Mouse (Mus musculus) layer of hippocampus, adult 9-11 months (tissue): Measurements from ENCODE around the gene Tmco3.
"Not testable (repeated sequence)": the region's sequence is repeated elsewhere in the genome, so short reads cannot be mapped to it uniquely, and the experiment has no call there.

Source experiments
- DNase-seq: peaks from one replicate; pipeline ENCODE4 v3.0.0; 2022

Gene Tmco3

GRCm38 (mm10) chr8:13306916-13307315, 18.9 kb downstream of the Tmco3 start:
- DNase-seq = no peak

GRCm38 (mm10) chr8:13314922-13315321, 26.9 kb downstream of the Tmco3 start:
- DNase-seq = no peak

- DNase-seq = no peak
Measured at GRCm38 (mm10) chr8:13316671-13317070, 28.7 kb downstream of the Tmco3 start.

- no peak for DNase-seq
Measured at GRCm38 (mm10) chr8:13326598-13326997, 38.6 kb downstream of the Tmco3 start.

- no peak for DNase-seq
Measured at GRCm38 (mm10) chr8:13334671-13335070, 46.7 kb downstream of the Tmco3 start.

- DNase-seq = not testable (repeated sequence)
Measured at GRCm38 (mm10) chr8:13337245-13337644, 49.3 kb downstream of the Tmco3 start.

GRCm38 (mm10) chr8:13337678-13338077, 49.7 kb downstream of the Tmco3 start:
- DNase-seq = no peak

- DNase-seq = peak; percentile 90
Measured at GRCm38 (mm10) chr8:13338255-13338860, 50.4 kb downstream of the Tmco3 start, which contains the start of gene Tfdp1. Gene Tfdp1 (plus strand): TSS chr8:13338751.

- peak; percentile 35 for DNase-seq
Measured at GRCm38 (mm10) chr8:13338901-13339645, 51.1 kb downstream of the Tmco3 start.

GRCm38 (mm10) chr8:13339646-13339990, 51.6 kb downstream of the Tmco3 start:
- DNase-seq = no peak

- no peak for DNase-seq
Measured at GRCm38 (mm10) chr8:13340650-13341049, 52.7 kb downstream of the Tmco3 start.

- DNase-seq = no peak
Measured at GRCm38 (mm10) chr8:13342340-13342739, 54.4 kb downstream of the Tmco3 start.

GRCm38 (mm10) chr8:13343134-13343533, 55.1 kb downstream of the Tmco3 start:
- DNase-seq = no peak

- DNase-seq = no peak
Measured at GRCm38 (mm10) chr8:13350052-13350451, 62.1 kb downstream of the Tmco3 start.

- no peak for DNase-seq
Measured at GRCm38 (mm10) chr8:13351593-13351992, 63.6 kb downstream of the Tmco3 start.

- DNase-seq = no peak
Measured at GRCm38 (mm10) chr8:13352601-13353000, 64.6 kb downstream of the Tmco3 start.

- no peak for DNase-seq
Measured at GRCm38 (mm10) chr8:13353155-13353833, 65.3 kb downstream of the Tmco3 start.

GRCm38 (mm10) chr8:13353883-13354282, 65.9 kb downstream of the Tmco3 start:
- no peak for DNase-seq

GRCm38 (mm10) chr8:13356221-13356620, 68.2 kb downstream of the Tmco3 start:
- DNase-seq = no peak

GRCm38 (mm10) chr8:13356681-13357080, 68.7 kb downstream of the Tmco3 start:
- DNase-seq = no peak

GRCm38 (mm10) chr8:13360213-13360612, 72.2 kb downstream of the Tmco3 start:
- no peak for DNase-seq

GRCm38 (mm10) chr8:13361865-13362264, 73.9 kb downstream of the Tmco3 start:
- DNase-seq = no peak
